Mouse (Mus musculus) embryonic facial prominence, embryonic 15.5 days (tissue): ENCODE measurements around the gene Armc12. TPM values are rescaled to one million over a fixed set of nuclear protein-coding genes. Genes with fewer than 3 reads are reported as not detected.

Source experiments
- ATAC-seq: fragments of 200-750 bp; cut with Nextera tagmentation; 2 replicates; pipeline ENCODE4 v1.8.0; 2017; ENCODE audit warnings: low read depth, moderate TSS enrichment; ENCODE audit not compliant: insufficient number of reproducible peaks, low FRiP score, low TSS enrichment
- H3K27ac ChIP-seq: fragments of 300-500 bp; sonication (generic); replicated peaks from 2 replicates; pipeline ENCODE4 v1.5.1; 2015; ENCODE audit warnings: mild to moderate bottlenecking, inconsistent platforms
- H3K27me3 ChIP-seq: fragments of 300-500 bp; sonication (generic); 2 replicates; pipeline ENCODE4 v1.6.1; 2015; ENCODE audit warnings: inconsistent platforms
- H3K36me3 ChIP-seq: fragments of 300-500 bp; sonication (generic); 2 replicates; pipeline ENCODE4 v1.6.1; 2015; ENCODE audit warnings: mild to moderate bottlenecking, inconsistent platforms
- H3K4me1 ChIP-seq: fragments of 300-500 bp; sonication (generic); 2 replicates; pipeline ENCODE4 v1.6.1; 2015; ENCODE audit warnings: inconsistent platforms
- H3K4me2 ChIP-seq: fragments of 300-500 bp; sonication (generic); replicated peaks from 2 replicates; pipeline ENCODE4 v1.6.1; 2015; ENCODE audit warnings: mild to moderate bottlenecking, inconsistent platforms
- H3K4me3 ChIP-seq: fragments of 300-500 bp; sonication (generic); replicated peaks from 2 replicates; pipeline ENCODE4 v1.5.1; 2015; ENCODE audit warnings: mild to moderate bottlenecking, inconsistent platforms
- H3K9ac ChIP-seq: fragments of 300-500 bp; sonication (generic); 2 replicates; pipeline ENCODE4 v1.6.1; 2015; ENCODE audit warnings: inconsistent platforms
- H3K9me3 ChIP-seq: fragments of 300-500 bp; sonication (generic); replicated peaks from 2 replicates; pipeline ENCODE4 v1.6.1; 2016; ENCODE audit warnings: inconsistent platforms
- WGBS: fragments of 180-500 bp; shearing (Covaris S2); methylation state at CpG from one replicate; pipeline ENCODE4 v1.1.7; 2015; 5-methylcytosine and 5-hydroxymethylcytosine counted together
- polyA plus RNA-seq: library from polyadenylated mRNA; unstranded; fragments of >200 nt; fragmentation: Nextera tagmentation; extraction: Ambion mirVana; gene quantifications from 2 replicates; pipeline ENCODE4 v1.2.1, GENCODE M21; 2015

Gene Armc12
- polyA plus RNA-seq, 1 experiment from 2014 or later: not detected

- ATAC-seq: no peak
- no peak overlapping the region for H3K4me3 ChIP-seq
- no peaks in the 10 kb centered on the region for H3K36me3 ChIP-seq
- no peaks in the 10 kb centered on the region for H3K27me3 ChIP-seq
- no peak overlapping the region for H3K27ac ChIP-seq
- no peaks in the 10 kb centered on the region for H3K9me3 ChIP-seq
- WGBS: 78% methylated on average over 3 of the region's 3 CpGs
- no peak overlapping the region for H3K4me2 ChIP-seq
- H3K4me1 ChIP-seq: peaks cover under 1% of the 10 kb centered on the region; the same call in 1 of the 2 replicates
- no peak overlapping the region for H3K9ac ChIP-seq
These were observed 30.1 kb upstream of the Armc12 start for GRCm38 (mm10) chr17:28500465-28500864.

- 60% methylated on average over 7 of the region's 7 CpGs for WGBS
- no peaks in the 10 kb centered on the region for H3K9me3 ChIP-seq
These were observed 28.3 kb upstream of the Armc12 start for GRCm38 (mm10) chr17:28502196-28502821.

GRCm38 (mm10) chr17:28504182-28504581, 26.4 kb upstream of the Armc12 start:
- H3K4me1 ChIP-seq: peaks cover 13% of the 10 kb centered on the region
- 73% methylated on average over 6 of the region's 6 CpGs for WGBS
- no peaks in the 10 kb centered on the region for H3K36me3 ChIP-seq
- no peak overlapping the region for H3K27ac ChIP-seq
- no peak overlapping the region for H3K4me3 ChIP-seq
- no peak overlapping the region for H3K9ac ChIP-seq
- H3K9me3 ChIP-seq: no peaks in the 10 kb centered on the region
- H3K27me3 ChIP-seq: no peaks in the 10 kb centered on the region
- no peak overlapping the region for H3K4me2 ChIP-seq
- ATAC-seq: no peak

More at GRCm38 (mm10) chr17:28502196-28502821, 28.3 kb upstream of the Armc12 start:
- Histone ChIP-seq H3K4me3 (no peak overlapping the region), H3K4me2 (no peak overlapping the region), H3K27ac (no peak overlapping the region), H3K4me1 (peaks cover 8% of the 10 kb centered on the region), H3K9ac (no peak overlapping the region), H3K27me3 (no peaks in the 10 kb centered on the region), H3K36me3 (no peaks in the 10 kb centered on the region)
- ATAC-seq: no peak

- Histone ChIP-seq H3K4me3 (no peak overlapping the region), H3K9me3 (no peaks in the 10 kb centered on the region), H3K4me1 (peaks cover 18% of the 10 kb centered on the region), H3K9ac (no peak overlapping the region), H3K27me3 (no peaks in the 10 kb centered on the region), H3K36me3 (no peaks in the 10 kb centered on the region), H3K4me2 (no peak overlapping the region), H3K27ac (no peak overlapping the region)
- no peak for ATAC-seq
- 68% methylated on average over 4 of the region's 4 CpGs for WGBS
These were observed 25.0 kb upstream of the Armc12 start for GRCm38 (mm10) chr17:28505591-28505990.

- H3K36me3 ChIP-seq: no peaks in the 10 kb centered on the region
- H3K4me3 ChIP-seq: no peak overlapping the region
- ATAC-seq: no peak
- no peaks in the 10 kb centered on the region for H3K9me3 ChIP-seq
- H3K27me3 ChIP-seq: no peaks in the 10 kb centered on the region
- H3K4me2 ChIP-seq: no peak overlapping the region
- 28% methylated on average over 5 of the region's 5 CpGs for WGBS
- no peak overlapping the region for H3K27ac ChIP-seq
- peaks cover 23% of the 10 kb centered on the region for H3K4me1 ChIP-seq
- H3K9ac ChIP-seq: no peak overlapping the region
These were observed 23.7 kb upstream of the Armc12 start for GRCm38 (mm10) chr17:28506895-28507294.

- Histone ChIP-seq H3K4me3 (no peak overlapping the region), H3K36me3 (no peaks in the 10 kb centered on the region), H3K4me1 (peaks cover 29% of the 10 kb centered on the region), H3K4me2 (no peak overlapping the region), H3K9ac (no peak overlapping the region), H3K9me3 (no peaks in the 10 kb centered on the region), H3K27me3 (no peaks in the 10 kb centered on the region), H3K27ac (no peak overlapping the region)
- ATAC-seq: no peak
- 38% methylated on average over 5 of the region's 5 CpGs for WGBS
These were observed 23.1 kb upstream of the Armc12 start for GRCm38 (mm10) chr17:28507496-28507895.

GRCm38 (mm10) chr17:28510445-28511342, 19.9 kb upstream of the Armc12 start:
- Histone ChIP-seq H3K4me3 (peak overlapping the region; percentile 22), H3K9me3 (no peaks in the 10 kb centered on the region), H3K36me3 (no peaks in the 10 kb centered on the region), H3K9ac (no peak overlapping the region), H3K27ac (no peak overlapping the region), H3K4me2 (peak overlapping the region; percentile 50), H3K27me3 (no peaks in the 10 kb centered on the region), H3K4me1 (peaks cover 31% of the 10 kb centered on the region)
- 4% methylated on average over 28 of the region's 28 CpGs for WGBS
- ATAC-seq: peak; percentile 32

GRCm38 (mm10) chr17:28511616-28512541, 18.7 kb upstream of the Armc12 start:
- WGBS: 26% methylated on average over 9 of the region's 9 CpGs
- no peaks in the 10 kb centered on the region for H3K36me3 ChIP-seq

GRCm38 (mm10) chr17:28512696-28513095, 17.9 kb upstream of the Armc12 start:
- 38% methylated on average over 6 of the region's 6 CpGs for WGBS
- Histone ChIP-seq H3K9me3 (no peaks in the 10 kb centered on the region), H3K9ac (no peak overlapping the region), H3K27ac (peak overlapping the region; percentile 1; the same call in 1 of the 2 replicates), H3K4me1 (peaks cover 39% of the 10 kb centered on the region), H3K4me3 (no peak overlapping the region), H3K27me3 (no peaks in the 10 kb centered on the region), H3K36me3 (no peaks in the 10 kb centered on the region), H3K4me2 (no peak overlapping the region)
- ATAC-seq: no peak

More at GRCm38 (mm10) chr17:28511616-28512541, 18.7 kb upstream of the Armc12 start:
- Histone ChIP-seq H3K27me3 (no peaks in the 10 kb centered on the region), H3K9ac (no peak overlapping the region), H3K27ac (0 out of 2 replicates have a peak overlapping the region, but pooled peaks have one; percentile 1), H3K9me3 (no peaks in the 10 kb centered on the region), H3K4me2 (no peak overlapping the region), H3K4me3 (no peak overlapping the region), H3K4me1 (peaks cover 39% of the 10 kb centered on the region)
- no peak for ATAC-seq

GRCm38 (mm10) chr17:28513337-28513736, 17.3 kb upstream of the Armc12 start:
- Histone ChIP-seq H3K4me1 (peaks cover 45% of the 10 kb centered on the region), H3K4me2 (no peak overlapping the region), H3K9ac (no peak overlapping the region), H3K27me3 (no peaks in the 10 kb centered on the region), H3K4me3 (no peak overlapping the region), H3K27ac (no peak overlapping the region), H3K9me3 (no peaks in the 10 kb centered on the region), H3K36me3 (no peaks in the 10 kb centered on the region)
- WGBS: 72% methylated on average over 1 of the region's 1 CpGs
- ATAC-seq: no peak

- Histone ChIP-seq H3K27ac (0 out of 2 replicates have a peak overlapping the region, but pooled peaks have one; percentile 22), H3K4me2 (no peak overlapping the region), H3K4me1 (peaks cover 50% of the 10 kb centered on the region), H3K4me3 (no peak overlapping the region), H3K9me3 (no peaks in the 10 kb centered on the region), H3K9ac (no peak overlapping the region), H3K36me3 (no peaks in the 10 kb centered on the region), H3K27me3 (no peaks in the 10 kb centered on the region)
- ATAC-seq: no peak
- 61% methylated on average over 7 of the region's 7 CpGs for WGBS
These were observed 16.8 kb upstream of the Armc12 start for GRCm38 (mm10) chr17:28513844-28514243.
